Mouse (Mus musculus) liver, embryonic 15.5 days (tissue): ENCODE results near the gene Yaf2. TPM values are rescaled to one million over a fixed set of nuclear protein-coding genes. Genes with fewer than 3 reads are reported as not detected.
"Not testable (repeated sequence)": the region's sequence is repeated elsewhere in the genome, so short reads cannot be mapped to it uniquely, and the experiment has no call there.

Experiments used
- ATAC-seq: fragments of 200-750 bp; cut with Nextera tagmentation; 2 replicates; pipeline ENCODE4 v1.8.0; 2017; ENCODE audit warnings: moderate number of reproducible peaks, mild to moderate bottlenecking, moderate library complexity; ENCODE audit not compliant: insufficient read depth
- H3K27ac ChIP-seq: fragments of 300-500 bp; sonication (generic); replicated peaks from 2 replicates; pipeline ENCODE4 v1.5.1; 2015; ENCODE audit warnings: mild to moderate bottlenecking, inconsistent platforms
- H3K27me3 ChIP-seq: fragments of 300-500 bp; sonication (generic); 2 replicates; pipeline ENCODE4 v1.6.1; 2015; ENCODE audit warnings: mild to moderate bottlenecking, inconsistent platforms
- H3K36me3 ChIP-seq: fragments of 300-500 bp; sonication (generic); replicated peaks from 2 replicates; pipeline ENCODE4 v1.6.1; 2015; ENCODE audit warnings: moderate library complexity, mild to moderate bottlenecking, inconsistent platforms
- H3K4me1 ChIP-seq: fragments of 300-500 bp; sonication (generic); replicated peaks from 2 replicates; pipeline ENCODE4 v1.6.1; 2015; ENCODE audit warnings: inconsistent platforms
- H3K4me2 ChIP-seq: fragments of 300-500 bp; sonication (generic); 2 replicates; pipeline ENCODE4 v1.6.1; 2015; ENCODE audit warnings: moderate library complexity, mild to moderate bottlenecking, inconsistent platforms
- H3K4me3 ChIP-seq: fragments of 300-500 bp; sonication (generic); replicated peaks from 2 replicates; pipeline ENCODE4 v1.5.1; 2015; ENCODE audit warnings: mild to moderate bottlenecking, inconsistent platforms
- H3K9ac ChIP-seq: fragments of 300-500 bp; sonication (generic); 2 replicates; pipeline ENCODE4 v1.6.1; 2015; ENCODE audit warnings: moderate library complexity, mild to moderate bottlenecking, inconsistent platforms
- H3K9me3 ChIP-seq: fragments of 300-500 bp; sonication (generic); replicated peaks from 2 replicates; pipeline ENCODE4 v1.6.1; 2016; ENCODE audit warnings: inconsistent platforms
- WGBS: fragments of 180-500 bp; shearing (Covaris S2); methylation state at CpG from one replicate; pipeline ENCODE4 v1.1.7; 2015; ENCODE audit warnings: mixed read lengths; ENCODE audit not compliant: insufficient replicate concordance; 5-methylcytosine and 5-hydroxymethylcytosine counted together
- polyA plus RNA-seq: library from polyadenylated mRNA; unstranded; fragments of >200 nt; fragmentation: Nextera tagmentation; extraction: Ambion mirVana; gene quantifications from 2 replicates; pipeline ENCODE4 v1.2.1, GENCODE M21; 2015

Gene Yaf2
- polyA plus RNA-seq, 1 experiment from 2014 or later = 25.9 TPM

DNA sequence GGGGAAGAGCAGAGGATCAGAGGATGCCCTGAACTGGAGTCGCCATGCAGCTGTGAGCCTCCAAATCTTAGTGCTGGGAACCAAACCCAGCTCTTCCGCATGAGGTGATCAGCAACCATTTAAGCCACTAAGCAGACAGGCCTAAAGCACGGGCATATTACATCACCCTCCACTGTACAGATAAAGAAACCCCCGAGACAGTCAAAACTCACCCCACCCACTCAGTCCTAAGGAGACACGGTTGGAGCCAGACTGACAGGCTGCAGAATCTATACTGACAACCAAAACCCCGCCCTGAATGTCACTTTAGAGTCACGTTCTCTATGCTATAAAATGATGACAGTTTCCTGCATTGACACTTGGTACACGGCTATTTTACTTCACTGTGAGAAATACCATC is 83.6 kb downstream of the Yaf2 start:
- WGBS = 40% methylated on average over 8 of the region's 8 CpGs

DNA sequence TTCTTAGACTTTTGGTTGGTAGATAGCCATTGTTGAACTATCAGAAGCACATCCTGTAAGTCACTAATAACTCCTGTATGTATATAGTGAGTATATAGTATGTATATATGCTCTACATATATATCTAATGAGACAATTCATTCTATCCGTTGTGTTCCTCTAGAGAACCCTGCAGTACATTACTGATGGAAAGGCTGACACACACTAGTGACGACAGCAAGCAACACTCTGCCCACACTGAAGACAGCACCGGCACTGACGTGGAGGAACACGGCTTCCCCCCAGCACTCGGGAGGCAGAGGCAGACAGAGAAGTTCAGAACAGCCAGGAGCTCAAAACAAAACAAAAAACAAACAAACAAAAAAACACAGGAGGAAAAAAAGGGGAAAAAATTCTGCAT is 84.3 kb downstream of the Yaf2 start:
- Histone ChIP-seq H3K4me2 (no peak overlapping the region), H3K36me3 (peaks cover 50% of the 10 kb centered on the region), H3K27me3 (no peaks in the 10 kb centered on the region), H3K4me3 (no peak overlapping the region), H3K9me3 (no peaks in the 10 kb centered on the region), H3K4me1 (no peaks in the 10 kb centered on the region), H3K9ac (no peak overlapping the region), H3K27ac (no peak overlapping the region)
- ATAC-seq = no peak
- 76% methylated on average over 6 of the region's 6 CpGs for WGBS

More for the DNA sequence above, 83.6 kb downstream of the Yaf2 start:
- no peaks in the 10 kb centered on the region for H3K9me3 ChIP-seq
- no peak overlapping the region for H3K27ac ChIP-seq
- H3K27me3 ChIP-seq = no peaks in the 10 kb centered on the region
- H3K4me3 ChIP-seq = no peak overlapping the region
- H3K36me3 ChIP-seq = peaks cover 52% of the 10 kb centered on the region
- no peaks in the 10 kb centered on the region for H3K4me1 ChIP-seq
- ATAC-seq = no peak
- no peak overlapping the region for H3K4me2 ChIP-seq
- no peak overlapping the region for H3K9ac ChIP-seq

DNA sequence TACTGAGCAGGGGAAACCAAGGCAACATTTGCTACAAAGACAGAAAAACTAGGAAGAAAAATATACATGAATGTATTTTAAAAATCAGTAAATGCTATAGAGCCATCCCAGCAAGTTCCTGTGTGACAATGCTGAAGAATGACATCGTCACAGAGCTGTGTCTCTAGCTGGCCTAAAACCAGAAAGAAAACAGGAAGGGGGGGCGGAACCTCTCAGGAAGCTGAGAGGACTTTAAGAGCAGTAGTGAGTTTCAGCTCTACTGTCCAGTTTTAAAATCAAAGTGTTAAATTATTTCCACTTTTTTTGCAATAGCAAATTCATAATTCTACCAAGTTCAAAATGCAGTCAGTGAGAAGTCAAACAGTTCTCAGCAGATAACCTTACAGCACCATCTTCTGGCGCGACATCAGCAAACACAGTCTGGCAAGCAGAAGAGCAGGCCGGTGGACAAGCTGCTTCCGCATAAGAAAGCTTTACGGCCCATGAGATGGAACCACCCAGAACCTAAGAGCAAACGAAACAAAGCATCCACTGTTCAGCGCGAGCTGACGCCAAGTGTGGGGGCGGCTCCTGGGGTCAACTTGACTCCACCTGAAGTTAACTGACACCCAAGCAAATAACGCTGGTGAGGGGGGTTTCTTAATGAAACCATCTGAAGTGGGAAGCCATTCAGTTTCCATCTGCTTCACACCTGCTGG is 85.0 kb downstream of the Yaf2 start:
- 55% methylated on average over 13 of the region's 13 CpGs for WGBS
- H3K4me3 ChIP-seq = no peak overlapping the region

DNA sequence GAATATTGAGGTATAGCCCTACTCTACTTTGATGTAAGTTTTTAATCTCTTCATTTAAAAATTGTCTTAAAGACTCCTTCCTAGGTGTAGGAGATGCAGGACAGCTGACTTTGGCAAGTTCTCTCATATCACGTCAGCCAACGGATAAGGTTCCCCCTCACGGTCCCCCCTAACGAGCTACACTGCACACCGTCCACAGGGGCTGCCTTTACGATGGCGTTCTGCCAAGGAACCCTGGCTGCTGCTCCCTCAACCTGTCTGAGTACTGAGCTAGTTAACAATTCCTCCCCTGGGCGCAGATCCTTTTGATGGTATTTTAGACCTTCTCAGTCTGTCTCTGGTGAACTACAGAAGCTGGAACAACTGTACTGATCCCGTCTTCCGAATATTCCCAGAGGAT is 93.5 kb downstream of the Yaf2 start:
- Histone ChIP-seq H3K27ac (no peak overlapping the region), H3K9ac (no peak overlapping the region), H3K4me1 (no peaks in the 10 kb centered on the region), H3K27me3 (no peaks in the 10 kb centered on the region), H3K9me3 (no peaks in the 10 kb centered on the region), H3K4me3 (no peak overlapping the region), H3K4me2 (no peak overlapping the region), H3K36me3 (peaks cover 40% of the 10 kb centered on the region)
- WGBS = 78% methylated on average over 10 of the region's 10 CpGs
- no peak for ATAC-seq

More for the DNA sequence above, 85.0 kb downstream of the Yaf2 start:
- Histone ChIP-seq H3K36me3 (peaks cover 47% of the 10 kb centered on the region), H3K9ac (no peak overlapping the region), H3K9me3 (no peaks in the 10 kb centered on the region), H3K27ac (0 out of 2 replicates have a peak overlapping the region, but pooled peaks have one; percentile 14), H3K27me3 (no peaks in the 10 kb centered on the region), H3K4me1 (no peaks in the 10 kb centered on the region), H3K4me2 (no peak overlapping the region)
- no peak for ATAC-seq

DNA sequence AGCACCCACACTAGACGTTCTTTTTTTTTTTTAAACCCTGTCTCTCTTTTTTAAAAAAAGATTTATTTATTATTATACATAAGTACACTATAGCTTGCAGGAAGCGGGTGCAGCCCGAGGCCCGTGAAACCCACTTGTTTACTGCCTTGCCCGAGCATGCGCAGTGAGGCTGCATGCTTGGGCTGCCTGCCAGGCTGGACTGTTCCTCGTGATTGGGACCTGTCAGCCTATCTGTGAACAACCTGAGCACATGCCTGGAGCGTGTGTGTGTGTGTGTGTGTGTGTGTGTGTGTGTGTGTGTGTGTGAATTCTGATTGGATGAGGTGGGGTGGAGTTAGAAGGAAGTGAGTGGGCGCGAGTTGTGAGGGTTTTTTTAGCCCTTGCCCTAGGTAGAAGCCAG is 100.3 kb downstream of the Yaf2 start:
- 80% methylated on average over 10 of the region's 10 CpGs for WGBS
- not testable (repeated sequence) for H3K27ac ChIP-seq, H3K36me3 ChIP-seq, H3K4me2 ChIP-seq, H3K27me3 ChIP-seq, H3K4me1 ChIP-seq, ATAC-seq, H3K9me3 ChIP-seq, H3K4me3 ChIP-seq, H3K9ac ChIP-seq

Other genes with a start within 250 kb of the Yaf2 start
- 2.8 and 3.1 TPM in 2 replicates for gene Gxylt1, start 61.8 kb downstream of the Yaf2 start, polyA plus RNA-seq
- 50.3 and 59.7 TPM in 2 replicates for gene Zcrb1, start 61.4 kb upstream of the Yaf2 start, polyA plus RNA-seq
- gene Pphln1, start 61.4 kb upstream of the Yaf2 start, polyA plus RNA-seq = 14.3 and 14.6 TPM in 2 replicates